Mouse (Mus musculus): Measurements from ENCODE around the gene Serpinh1. TPM values are rescaled to one million over a fixed set of nuclear protein-coding genes. Genes with fewer than 3 reads are reported as not detected.

The Serpinh1 gene
- 425 and 501 TPM in 2 replicates for polyA plus RNA-seq (2016; fragmentation: Nextera tagmentation; extraction: Ambion mirVana)

- Histone ChIP-seq H3K4me3 (replicated peaks) (peak within 1 kb of the TSS; percentile 52), H3K4me2 (peak within 1 kb of the TSS; percentile 73), H3K4me1 (peaks cover 87% of the 10 kb centered on the region), H3K27ac (peak within 1 kb of the TSS; percentile 96), H3K36me3 (replicated peaks) (peaks cover 20% of the 10 kb centered on the region), H3K9ac (peak within 1 kb of the TSS; percentile 73), H3K27me3 (no peaks in the 10 kb centered on the region), H3K9me3 (no peaks in the 10 kb centered on the region)
- peak; percentile 37; the same call in 1 of the 2 replicates for ATAC-seq (ENCODE audit: low FRiP score)
- 1% methylated on average over 35 of the region's 35 CpGs for WGBS
Measured at GRCm38 (mm10) chr7:99352526-99353400, at the start of gene Serpinh1. Serpinh1 (minus strand) TSS chr7:99353239.

- H3K9me3 ChIP-seq = no peaks in the 10 kb centered on the region
- WGBS = 83% methylated on average over 6 of the region's 6 CpGs
- no peak overlapping the region for H3K4me3 ChIP-seq (replicated peaks)
- H3K4me1 ChIP-seq = peaks cover 7% of the 10 kb centered on the region; the same call in 1 of the 2 replicates
- H3K27me3 ChIP-seq = no peaks in the 10 kb centered on the region
- H3K4me2 ChIP-seq = no peak overlapping the region
- no peak overlapping the region for H3K27ac ChIP-seq
- no peaks in the 10 kb centered on the region; the same call in 1 of the 2 replicates for H3K36me3 ChIP-seq (replicated peaks)
- no peak for ATAC-seq (ENCODE audit: low FRiP score)
- no peak overlapping the region for H3K9ac ChIP-seq
Measured at GRCm38 (mm10) chr7:99402477-99402876, 49.4 kb upstream of the Serpinh1 start.

GRCm38 (mm10) chr7:99401373-99401772, 48.3 kb upstream of the Serpinh1 start:
- H3K36me3 ChIP-seq (replicated peaks) = no peaks in the 10 kb centered on the region; the same call in 1 of the 2 replicates
- H3K9me3 ChIP-seq = no peaks in the 10 kb centered on the region
- H3K4me2 ChIP-seq = no peak overlapping the region
- no peak overlapping the region for H3K9ac ChIP-seq
- H3K27ac ChIP-seq = no peak overlapping the region
- H3K27me3 ChIP-seq = no peaks in the 10 kb centered on the region
- H3K4me3 ChIP-seq (replicated peaks) = no peak overlapping the region
- H3K4me1 ChIP-seq = peaks cover 12% of the 10 kb centered on the region
- ATAC-seq (ENCODE audit: low FRiP score) = no peak
- 84% methylated on average over 8 of the region's 8 CpGs for WGBS

GRCm38 (mm10) chr7:99396994-99397659, 44.1 kb upstream of the Serpinh1 start:
- Histone ChIP-seq H3K4me2 (no peak overlapping the region), H3K9ac (no peak overlapping the region), H3K9me3 (no peaks in the 10 kb centered on the region), H3K36me3 (replicated peaks) (peaks cover 10% of the 10 kb centered on the region), H3K27ac (no peak overlapping the region), H3K27me3 (no peaks in the 10 kb centered on the region), H3K4me1 (peaks cover 21% of the 10 kb centered on the region), H3K4me3 (replicated peaks) (no peak overlapping the region)
- no peak for ATAC-seq (ENCODE audit: low FRiP score)
- 81% methylated on average over 11 of the region's 11 CpGs for WGBS

- Histone ChIP-seq H3K4me3 (replicated peaks) (no peak overlapping the region), H3K27me3 (no peaks in the 10 kb centered on the region), H3K4me2 (no peak overlapping the region), H3K36me3 (replicated peaks) (peaks cover 12% of the 10 kb centered on the region), H3K9me3 (no peaks in the 10 kb centered on the region), H3K4me1 (peaks cover 22% of the 10 kb centered on the region), H3K27ac (peak overlapping the region; percentile 26; the same call in 1 of the 2 replicates), H3K9ac (no peak overlapping the region)
- 73% methylated on average over 11 of the region's 11 CpGs for WGBS
- peak; percentile 51; the same call in 1 of the 2 replicates for ATAC-seq (ENCODE audit: low FRiP score)
Measured at GRCm38 (mm10) chr7:99395908-99396616, 43.0 kb upstream of the Serpinh1 start.

GRCm38 (mm10) chr7:99395385-99395784, 42.3 kb upstream of the Serpinh1 start:
- ATAC-seq (ENCODE audit: low FRiP score) = no peak
- Histone ChIP-seq H3K36me3 (replicated peaks) (peaks cover 12% of the 10 kb centered on the region), H3K9me3 (no peaks in the 10 kb centered on the region), H3K4me2 (no peak overlapping the region), H3K27ac (peak overlapping the region; percentile 26; the same call in 1 of the 2 replicates), H3K9ac (no peak overlapping the region), H3K4me3 (replicated peaks) (no peak overlapping the region), H3K4me1 (peaks cover 28% of the 10 kb centered on the region), H3K27me3 (no peaks in the 10 kb centered on the region)
- WGBS = 75% methylated on average over 4 of the region's 4 CpGs

GRCm38 (mm10) chr7:99393711-99394325, 40.8 kb upstream of the Serpinh1 start:
- Histone ChIP-seq H3K27me3 (no peaks in the 10 kb centered on the region), H3K27ac (no peak overlapping the region), H3K4me2 (no peak overlapping the region), H3K36me3 (replicated peaks) (peaks cover 12% of the 10 kb centered on the region), H3K4me1 (peaks cover 42% of the 10 kb centered on the region), H3K4me3 (replicated peaks) (no peak overlapping the region), H3K9me3 (no peaks in the 10 kb centered on the region), H3K9ac (no peak overlapping the region)
- 89% methylated on average over 13 of the region's 13 CpGs for WGBS
- ATAC-seq (ENCODE audit: low FRiP score) = no peak

GRCm38 (mm10) chr7:99392696-99393095, 39.7 kb upstream of the Serpinh1 start:
- Histone ChIP-seq H3K27me3 (no peaks in the 10 kb centered on the region), H3K4me1 (peaks cover 46% of the 10 kb centered on the region), H3K4me3 (replicated peaks) (no peak overlapping the region), H3K4me2 (no peak overlapping the region), H3K36me3 (replicated peaks) (peaks cover 22% of the 10 kb centered on the region), H3K9me3 (no peaks in the 10 kb centered on the region), H3K27ac (no peak overlapping the region), H3K9ac (no peak overlapping the region)
- ATAC-seq (ENCODE audit: low FRiP score) = no peak
- 75% methylated on average over 2 of the region's 2 CpGs for WGBS

GRCm38 (mm10) chr7:99390559-99390958, 37.5 kb upstream of the Serpinh1 start:
- peaks cover 29% of the 10 kb centered on the region for H3K36me3 ChIP-seq (replicated peaks)
- H3K9ac ChIP-seq = peak overlapping the region; percentile 36; the same call in 1 of the 2 replicates
- no peak for ATAC-seq (ENCODE audit: low FRiP score)
- peak overlapping the region; percentile 46; the same call in 1 of the 2 replicates for H3K27ac ChIP-seq
- WGBS = 25% methylated on average over 4 of the region's 4 CpGs
- no peaks in the 10 kb centered on the region for H3K27me3 ChIP-seq
- H3K4me3 ChIP-seq (replicated peaks) = no peak overlapping the region
- no peaks in the 10 kb centered on the region for H3K9me3 ChIP-seq
- no peak overlapping the region for H3K4me2 ChIP-seq
- H3K4me1 ChIP-seq = peaks cover 46% of the 10 kb centered on the region

GRCm38 (mm10) chr7:99387356-99387755, 34.3 kb upstream of the Serpinh1 start:
- no peak overlapping the region for H3K9ac ChIP-seq
- H3K27me3 ChIP-seq = peaks cover 13% of the 10 kb centered on the region
- H3K27ac ChIP-seq = no peak overlapping the region
- ATAC-seq (ENCODE audit: low FRiP score) = no peak
- 93% methylated on average over 5 of the region's 5 CpGs for WGBS
- H3K4me2 ChIP-seq = no peak overlapping the region
- peaks cover 68% of the 10 kb centered on the region for H3K4me1 ChIP-seq
- H3K9me3 ChIP-seq = no peaks in the 10 kb centered on the region
- H3K4me3 ChIP-seq (replicated peaks) = no peak overlapping the region
- peaks cover 21% of the 10 kb centered on the region; the same call in 1 of the 2 replicates for H3K36me3 ChIP-seq (replicated peaks)

GRCm38 (mm10) chr7:99386811-99387210, 33.8 kb upstream of the Serpinh1 start:
- no peak for ATAC-seq (ENCODE audit: low FRiP score)
- peaks cover 15% of the 10 kb centered on the region for H3K27me3 ChIP-seq

More at GRCm38 (mm10) chr7:99386811-99387210, 33.8 kb upstream of the Serpinh1 start:
- Histone ChIP-seq H3K36me3 (replicated peaks) (peaks cover 18% of the 10 kb centered on the region; the same call in 1 of the 2 replicates), H3K4me2 (no peak overlapping the region), H3K9me3 (no peaks in the 10 kb centered on the region), H3K27ac (no peak overlapping the region), H3K9ac (no peak overlapping the region), H3K4me3 (replicated peaks) (no peak overlapping the region), H3K4me1 (peaks cover 73% of the 10 kb centered on the region)
- WGBS = 92% methylated on average over 4 of the region's 4 CpGs

Measured in forebrain, embryonic 12.5 days (tissue).